Mouse (Mus musculus): ENCODE measurements around the gene Atg13.
"Not testable (repeated sequence)": the region's sequence is repeated elsewhere in the genome, so short reads cannot be mapped to it uniquely, and the experiment has no call there.

Atg13 gene

GRCm38 (mm10) chr2:91710272-91711234 lies at the start of gene Atg13, which contains the start of gene Harbi1:
Atg13 (minus strand) TSS chr2:91710576.
Harbi1 (plus strand) TSS chr2:91710852.
- in situ Hi-C loops (cut with MseI, MboI): no loop called here

DNA sequence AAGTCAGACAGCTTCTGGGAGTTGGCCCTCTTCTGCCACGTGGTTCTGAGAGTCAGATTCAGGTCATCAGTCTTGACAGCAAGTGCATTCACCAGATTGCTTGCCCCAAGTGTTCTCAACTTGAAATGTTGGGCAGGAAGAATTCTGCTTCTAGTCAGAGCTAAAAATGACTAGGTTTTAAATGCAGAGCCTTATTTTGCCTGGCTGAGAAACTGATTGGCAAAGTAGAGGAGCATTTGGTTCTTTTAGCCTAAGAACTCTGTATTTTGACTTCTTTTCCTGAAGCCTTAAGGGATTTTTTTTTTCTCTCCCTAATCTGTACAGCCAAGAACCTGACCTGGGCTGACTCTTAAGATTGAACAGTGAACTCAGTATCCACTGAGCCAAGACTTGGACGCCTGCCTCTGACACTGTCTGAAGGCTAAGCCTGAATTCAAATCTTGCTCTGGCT lies 39.5 kb upstream of the Atg13 start:
- in situ Hi-C loops (cut with MseI, MboI): no loop called here

DNA sequence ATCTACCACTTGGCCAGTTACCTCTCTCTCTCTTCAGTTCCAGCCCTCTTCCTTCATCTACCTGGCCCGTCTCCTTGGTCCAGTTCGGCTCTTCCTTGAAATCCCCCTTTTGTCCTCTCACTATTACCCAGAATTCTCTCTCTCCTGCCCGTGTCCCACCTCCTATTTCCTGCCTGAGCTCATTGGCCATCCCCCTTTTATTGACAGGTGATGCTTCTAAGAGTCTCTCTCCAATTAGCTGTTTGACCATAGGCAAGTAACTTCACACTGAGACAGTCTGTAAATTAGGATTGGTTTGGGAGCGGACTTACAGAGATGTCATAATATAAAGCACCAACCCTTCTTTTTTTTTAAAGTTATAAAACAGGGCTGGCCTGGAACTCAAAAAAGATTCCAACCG lies 34.3 kb upstream of the Atg13 start:
- in situ Hi-C loops (cut with MseI, MboI): no loop called here

GRCm38 (mm10) chr2:91739586-91739985 lies 29.2 kb upstream of the Atg13 start:
- in situ Hi-C loops (cut with MseI, MboI): no loop called here

DNA sequence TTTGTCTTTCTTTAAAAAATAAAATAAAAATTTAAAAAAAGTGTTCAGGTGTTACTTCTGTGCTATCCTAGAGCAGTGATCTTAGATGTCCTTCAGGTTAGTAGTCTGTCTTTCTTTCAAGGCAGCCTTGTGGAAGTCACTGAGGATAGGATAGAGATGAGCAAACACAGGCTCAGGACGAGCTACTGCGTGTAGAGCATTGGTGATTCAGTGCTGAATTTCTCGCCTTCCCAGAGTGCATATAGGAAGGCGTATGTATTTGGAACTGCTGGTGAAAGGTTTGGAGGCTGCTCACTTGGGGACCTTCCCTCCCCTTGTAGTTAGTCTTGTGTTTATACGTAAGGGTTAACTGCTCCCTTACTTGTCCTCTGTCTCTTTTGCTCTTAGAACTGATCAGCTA lies 24.8 kb upstream of the Atg13 start:
- in situ Hi-C loops (cut with MseI, MboI): no loop called here

DNA sequence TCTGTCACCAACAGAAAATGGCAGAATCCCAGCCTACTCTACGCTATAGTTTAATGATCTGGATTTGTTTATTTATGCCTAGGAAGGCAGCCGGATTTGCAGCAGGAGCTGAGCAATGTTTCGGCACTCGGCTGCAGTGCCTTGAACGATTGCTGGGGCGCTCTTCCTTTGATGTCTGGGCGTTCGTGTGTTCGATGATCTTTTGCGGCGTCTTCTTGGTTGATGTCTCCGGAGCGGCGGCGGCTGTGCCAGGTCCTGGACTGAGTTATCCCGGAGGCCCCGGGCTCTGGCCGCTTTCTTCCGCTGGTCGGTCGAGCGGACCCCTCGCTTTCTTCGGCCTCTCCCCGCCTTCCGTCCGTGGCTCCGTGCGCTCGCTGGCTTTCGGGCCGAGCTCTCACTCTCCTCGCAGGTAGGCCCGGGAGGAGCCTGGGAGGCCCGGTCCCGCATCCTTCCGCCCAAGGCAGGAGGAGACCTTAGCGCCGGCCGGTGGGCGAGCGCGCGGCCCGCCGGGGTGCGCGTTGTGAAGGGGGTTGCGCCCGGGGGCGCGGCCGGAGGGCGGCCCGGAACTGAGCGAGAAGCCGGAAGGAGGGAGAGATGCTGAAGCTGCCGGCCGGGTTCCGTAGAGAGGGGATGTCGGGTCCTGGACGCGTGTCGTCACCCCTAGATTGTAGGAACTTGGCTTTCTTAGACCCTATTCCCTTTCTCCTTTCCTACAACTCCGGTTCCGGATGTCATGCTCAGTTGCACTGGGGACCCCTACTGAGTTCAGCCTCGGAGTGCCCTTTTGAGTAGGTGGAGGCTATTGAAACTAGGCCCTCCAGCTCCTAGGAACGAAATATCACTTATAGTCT lies 19.8 kb upstream of the Atg13 start, which contains the start of gene Ambra1:
TSS of gene Ambra1 (plus strand) at position 164 of the 851 bp plus-strand sequence.
- in situ Hi-C loops (cut with MseI, MboI): no loop called here

GRCm38 (mm10) chr2:91729571-91729970 lies 19.2 kb upstream of the Atg13 start:
- in situ Hi-C loops (cut with MseI, MboI): no loop called here

GRCm38 (mm10) chr2:91727011-91727410 lies 16.6 kb upstream of the Atg13 start:
- in situ Hi-C loops (cut with MseI, MboI): no loop called here

- in situ Hi-C loops (cut with MseI, MboI): not testable (repeated sequence)
Observed at GRCm38 (mm10) chr2:91725476-91725875, 15.1 kb upstream of the Atg13 start.

DNA sequence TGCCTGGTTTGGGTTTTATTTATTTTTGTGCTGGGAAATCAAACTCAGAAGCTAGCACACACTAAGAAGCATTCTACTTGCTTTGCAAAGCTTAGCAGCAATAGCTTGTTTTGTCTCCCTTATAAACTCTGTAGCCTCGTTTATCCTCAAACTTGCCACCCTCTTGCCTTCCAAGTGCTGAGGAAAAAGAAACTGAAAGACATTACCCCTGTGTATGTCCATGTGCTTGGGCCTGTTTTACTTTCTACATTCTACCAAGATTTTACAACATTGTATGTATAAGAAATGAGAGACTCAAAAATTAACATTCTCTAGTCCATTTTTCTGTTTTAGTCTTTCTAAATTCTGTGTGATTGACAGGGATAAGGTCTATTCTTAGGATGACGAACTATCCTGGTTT lies 14.3 kb upstream of the Atg13 start:
- in situ Hi-C loops (cut with MseI, MboI): no loop called here

DNA sequence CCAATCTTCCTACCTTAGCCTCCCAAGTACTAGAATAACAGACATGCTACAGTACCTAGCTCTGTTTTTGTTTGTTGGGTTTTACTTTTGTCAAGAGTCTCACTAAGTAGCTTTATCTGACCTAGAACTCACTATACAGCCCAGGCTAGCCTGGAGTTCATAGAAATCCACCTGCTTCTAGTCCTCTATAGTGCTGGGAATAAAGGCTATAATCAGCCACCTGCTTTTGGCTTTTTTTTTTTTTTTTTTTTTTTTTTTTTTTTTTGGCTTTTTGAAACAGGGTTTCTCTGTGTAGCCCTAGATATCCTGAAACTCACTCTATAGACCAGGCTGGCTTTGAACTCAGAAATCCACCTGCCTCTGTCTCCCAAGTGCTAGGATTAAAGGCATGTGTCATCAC lies 13.6 kb upstream of the Atg13 start:
- in situ Hi-C loops (cut with MseI, MboI): no loop called here

DNA sequence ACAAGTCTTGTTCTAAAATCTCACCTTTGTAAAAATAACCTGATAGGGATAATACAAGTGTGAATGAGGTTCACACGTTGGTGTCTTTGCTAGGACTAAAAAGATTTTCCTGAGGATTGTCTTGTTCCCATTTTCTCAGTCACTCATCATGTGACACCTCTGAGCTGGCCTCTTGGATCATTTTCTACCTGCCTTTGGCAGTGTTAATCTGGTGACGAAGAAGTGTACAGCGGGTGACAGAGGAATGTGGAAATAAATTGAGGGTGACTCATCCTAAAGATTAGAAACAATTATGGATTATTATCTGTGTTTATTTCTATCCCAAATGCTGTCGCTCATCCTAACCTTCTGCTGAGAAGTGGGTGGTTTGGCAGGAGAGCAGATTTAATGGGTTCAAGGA lies 13.0 kb upstream of the Atg13 start:
- in situ Hi-C loops (cut with MseI, MboI): no loop called here

GRCm38 (mm10) chr2:91718276-91718675 lies 7.9 kb upstream of the Atg13 start:
- in situ Hi-C loops (cut with MseI, MboI): no loop called here

DNA sequence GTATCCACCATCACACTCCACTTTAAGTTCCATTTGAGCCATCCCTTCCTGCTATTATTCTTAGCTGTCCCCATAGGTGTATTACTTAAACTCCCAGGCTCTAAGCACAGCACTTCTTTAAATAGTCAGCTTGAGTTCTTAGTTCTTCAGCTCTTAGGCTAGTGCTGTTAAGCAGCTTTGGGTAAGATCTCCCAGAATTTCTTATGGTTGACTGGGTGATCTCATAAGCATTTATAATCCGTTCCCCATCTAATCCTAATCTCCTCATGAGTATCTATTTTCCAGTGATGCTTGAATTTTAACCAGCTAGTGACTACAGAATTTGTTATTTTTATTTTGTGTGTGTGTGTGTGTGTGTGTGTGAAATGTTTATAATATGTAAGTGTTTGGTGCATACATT lies 4.5 kb upstream of the Atg13 start:
- in situ Hi-C loops (cut with MseI, MboI): no loop called here

GRCm38 (mm10) chr2:91711256-91711925 lies 1.0 kb upstream of the Atg13 start:
- in situ Hi-C loops (cut with MseI, MboI): no loop called here

DNA sequence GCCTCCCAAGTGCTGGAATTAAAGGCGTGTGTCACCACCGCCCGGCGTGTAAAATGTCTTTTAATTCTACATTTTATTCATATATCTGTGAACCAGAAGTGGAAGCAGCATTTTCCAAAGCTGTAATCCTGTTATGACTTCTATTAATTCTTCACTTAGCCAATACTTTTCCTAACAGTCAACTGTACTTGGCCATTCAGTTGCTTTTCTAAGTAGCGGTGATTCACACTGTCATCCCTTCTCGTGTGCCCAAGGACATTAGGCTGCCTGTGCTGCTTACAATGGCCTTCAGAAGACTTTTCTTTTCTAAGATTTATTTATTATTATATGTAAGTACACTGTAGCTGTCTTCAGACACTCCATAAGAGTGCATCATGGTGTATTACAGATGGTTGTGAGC lies 2.0 kb downstream of the Atg13 start:
- in situ Hi-C loops (cut with MseI, MboI): no loop called here

DNA sequence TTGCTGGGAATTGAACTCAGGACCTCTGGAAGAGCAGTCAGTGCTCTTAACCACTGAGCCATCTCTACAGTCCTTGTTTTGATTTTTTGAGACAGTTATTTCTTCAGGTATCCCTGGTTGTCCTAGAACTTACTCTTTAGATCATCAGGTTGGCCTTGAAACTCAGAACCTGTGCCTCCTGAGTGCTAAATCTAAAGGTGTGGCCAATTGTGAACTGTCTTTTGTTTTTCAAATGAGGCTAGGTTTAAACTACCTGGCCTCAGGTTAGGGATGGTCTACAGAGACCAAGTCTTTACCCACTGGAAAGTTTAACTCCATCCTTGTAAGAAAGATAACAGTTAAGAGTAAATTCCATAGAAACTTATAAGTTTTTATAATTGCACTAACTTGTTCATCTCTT lies 3.9 kb downstream of the Atg13 start:
- in situ Hi-C loops (cut with MseI, MboI): no loop called here

DNA sequence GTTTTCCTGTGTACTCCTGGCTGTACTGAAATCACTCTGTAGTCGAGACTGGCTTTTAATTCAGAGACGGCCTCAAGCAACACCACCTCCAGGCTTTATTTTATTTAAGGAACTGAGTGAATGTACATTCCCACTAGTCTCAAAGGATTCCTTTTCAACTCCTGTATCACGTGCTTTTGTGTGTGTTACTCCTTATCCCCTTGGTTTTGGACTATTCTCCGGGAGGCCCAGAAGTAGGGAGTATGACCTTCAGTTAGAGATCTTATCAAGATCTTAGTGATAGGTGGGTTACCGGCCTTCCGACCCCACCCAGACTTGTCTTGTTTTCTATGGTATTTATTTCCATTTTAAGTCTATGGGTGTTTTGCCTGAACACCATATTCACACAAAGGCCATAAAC lies 4.6 kb downstream of the Atg13 start:
- in situ Hi-C loops (cut with MseI, MboI): no loop called here

GRCm38 (mm10) chr2:91701366-91701765 lies 9.0 kb downstream of the Atg13 start:
- in situ Hi-C loops (cut with MseI, MboI): no loop called here

GRCm38 (mm10) chr2:91699225-91699624 lies 11.2 kb downstream of the Atg13 start:
- in situ Hi-C loops (cut with MseI, MboI): no loop called here

- in situ Hi-C loops (cut with MseI, MboI): no loop called here
Observed at GRCm38 (mm10) chr2:91696225-91696590, 14.2 kb downstream of the Atg13 start.
